Mouse (Mus musculus) kidney, adult 2 months (tissue): ENCODE data around the gene Fam234a.

Experiments
- CTCF ChIP-seq: fragments of 200-500 bp; conservative IDR thresholded peaks from 2 replicates; pipeline ENCODE4 v1.5.1; 2011; ENCODE audit warnings: low read depth, mild to moderate bottlenecking, control low read depth, low read length, moderate library complexity, mixed read lengths; ENCODE audit not compliant: insufficient read depth, insufficient read length
- POLR2A ChIP-seq: fragments of 200-500 bp; IDR thresholded peaks from one replicate; pipeline ENCODE4 v1.6.1; 2011; ENCODE audit warnings: low read depth, low read length, control low read depth

DNA sequence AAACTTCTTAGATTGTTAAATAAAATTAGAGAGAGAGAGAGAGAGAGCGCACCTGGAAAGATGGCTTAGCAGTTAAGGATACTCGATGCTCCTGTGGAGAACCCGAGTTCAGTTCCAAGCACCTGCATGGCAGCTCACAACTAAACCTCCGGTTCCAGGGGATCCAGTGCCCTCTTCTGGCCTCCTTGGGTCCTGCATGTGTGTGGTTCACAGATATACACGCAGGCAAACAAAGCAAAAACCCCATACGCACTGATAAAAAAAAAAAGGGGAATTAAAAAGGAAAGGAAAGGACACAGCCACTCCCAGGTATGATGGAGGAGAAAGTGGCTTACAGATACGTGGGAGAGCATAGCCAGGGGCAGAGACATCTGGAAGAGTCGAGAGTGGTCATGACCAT, 11.2 kb downstream of the Fam234a start:
- no peak for TF ChIP-seq POLR2A
- TF ChIP-seq CTCF, result peak; percentile 45
